Mouse (Mus musculus): Measurements from ENCODE around the gene Adssl1.

Adssl1 gene

GRCm38 (mm10) chr12:112619686-112620353, at the start of gene Adssl1:
Gene Adssl1 (plus strand): TSS chr12:112620045.
- in situ Hi-C loops (cut with MboI, MseI) = loop anchor here (5.0 kb wide), 1 partner anchor 63 kb away; no protein-coding TSS in a partner anchor

GRCm38 (mm10) chr12:112570160-112570559, 49.7 kb upstream of the Adssl1 start:
- in situ Hi-C loops (cut with MboI, MseI) = no loop called here

- in situ Hi-C loops (cut with MboI, MseI) = no loop called here
Observed at GRCm38 (mm10) chr12:112571064-112571463, 48.8 kb upstream of the Adssl1 start.

- in situ Hi-C loops (cut with MboI, MseI) = no loop called here
Observed at GRCm38 (mm10) chr12:112575274-112575986, 44.4 kb upstream of the Adssl1 start.

- in situ Hi-C loops (cut with MboI, MseI) = no loop called here
Observed at GRCm38 (mm10) chr12:112576341-112576740, 43.5 kb upstream of the Adssl1 start.

- in situ Hi-C loops (cut with MboI, MseI) = no loop called here
Observed at GRCm38 (mm10) chr12:112576749-112577148, 43.1 kb upstream of the Adssl1 start.

- in situ Hi-C loops (cut with MboI, MseI) = no loop called here
Observed at GRCm38 (mm10) chr12:112578296-112579090, 41.4 kb upstream of the Adssl1 start.

- in situ Hi-C loops (cut with MboI, MseI) = no loop called here
Observed at GRCm38 (mm10) chr12:112579430-112579829, 40.4 kb upstream of the Adssl1 start.

- in situ Hi-C loops (cut with MboI, MseI) = no loop called here
Observed at GRCm38 (mm10) chr12:112579926-112580325, 39.9 kb upstream of the Adssl1 start.

- in situ Hi-C loops (cut with MboI, MseI) = no loop called here
Observed at GRCm38 (mm10) chr12:112581113-112581512, 38.7 kb upstream of the Adssl1 start.

- in situ Hi-C loops (cut with MboI, MseI) = no loop called here
Observed at GRCm38 (mm10) chr12:112584954-112585353, 34.9 kb upstream of the Adssl1 start.

- in situ Hi-C loops (cut with MboI, MseI) = no loop called here
Observed at GRCm38 (mm10) chr12:112585924-112586538, 33.8 kb upstream of the Adssl1 start.

GRCm38 (mm10) chr12:112587125-112588124, 32.4 kb upstream of the Adssl1 start:
- in situ Hi-C loops (cut with MboI, MseI) = no loop called here

GRCm38 (mm10) chr12:112588426-112589256, 31.2 kb upstream of the Adssl1 start, which contains the start of gene Inf2:
Gene Inf2 (plus strand): TSS chr12:112588784.
- in situ Hi-C loops (cut with MboI, MseI) = no loop called here

GRCm38 (mm10) chr12:112589491-112590191, 30.2 kb upstream of the Adssl1 start:
- in situ Hi-C loops (cut with MboI, MseI) = no loop called here

- in situ Hi-C loops (cut with MboI, MseI) = no loop called here
Observed at GRCm38 (mm10) chr12:112590566-112591239, 29.1 kb upstream of the Adssl1 start.

GRCm38 (mm10) chr12:112591240-112591639, 28.6 kb upstream of the Adssl1 start:
- in situ Hi-C loops (cut with MboI, MseI) = no loop called here

GRCm38 (mm10) chr12:112591730-112592129, 28.1 kb upstream of the Adssl1 start:
- in situ Hi-C loops (cut with MboI, MseI) = no loop called here
